Mouse (Mus musculus) heart, postnatal 4 days (tissue): ENCODE data around the gene Bbof1. TPM values are rescaled to one million over a fixed set of nuclear protein-coding genes. Genes with fewer than 3 reads are reported as not detected.

Experiments used
- DNase-seq: peaks from one replicate; pipeline ENCODE4 v3.0.0; 2021
- total RNA-seq, 2 experiments: library from RNA; stranded (reverse); gene quantifications; 2 replicates each; pipeline ENCODE4 v1.2.3; 2021

Gene Bbof1
- total RNA-seq, 2 experiments from 2014 or later: 2.5 to 3.0 TPM

GRCm38 (mm10) chr12:84400653-84401052 lies 8.2 kb upstream of the Bbof1 start:
- no peak for DNase-seq

- DNase-seq: no peak
These were observed 5.9 kb upstream of the Bbof1 start for GRCm38 (mm10) chr12:84402923-84403322.

GRCm38 (mm10) chr12:84404541-84404940 lies 4.3 kb upstream of the Bbof1 start:
- no peak for DNase-seq

GRCm38 (mm10) chr12:84407259-84407658 lies 1.6 kb upstream of the Bbof1 start:
- DNase-seq: no peak

- DNase-seq: peak; percentile 29
These were observed 725 bp upstream of the Bbof1 start for GRCm38 (mm10) chr12:84407874-84408818.

GRCm38 (mm10) chr12:84416834-84417604 lies 8.1 kb downstream of the Bbof1 start, which contains the start of gene Rnf113a2:
Gene Rnf113a2, plus strand, starts transcription at chr12:84417196.
- DNase-seq: peak; percentile 84

GRCm38 (mm10) chr12:84417605-84417922 lies 8.7 kb downstream of the Bbof1 start:
- DNase-seq: no peak

- no peak for DNase-seq
These were observed 15.1 kb downstream of the Bbof1 start for GRCm38 (mm10) chr12:84423990-84424389.

GRCm38 (mm10) chr12:84429825-84430224 lies 21.0 kb downstream of the Bbof1 start:
- DNase-seq: no peak

- no peak for DNase-seq
These were observed 29.8 kb downstream of the Bbof1 start for GRCm38 (mm10) chr12:84438697-84439096.

- no peak for DNase-seq
These were observed 33.7 kb downstream of the Bbof1 start for GRCm38 (mm10) chr12:84442526-84442925.

- no peak for DNase-seq
These were observed 38.5 kb downstream of the Bbof1 start for GRCm38 (mm10) chr12:84447386-84447785.

GRCm38 (mm10) chr12:84448181-84448580 lies 39.3 kb downstream of the Bbof1 start:
- DNase-seq: no peak

- DNase-seq: no peak
These were observed 41.0 kb downstream of the Bbof1 start for GRCm38 (mm10) chr12:84449887-84450286.

GRCm38 (mm10) chr12:84450351-84450717 lies 41.5 kb downstream of the Bbof1 start:
- no peak for DNase-seq

GRCm38 (mm10) chr12:84450718-84451646 lies 42.1 kb downstream of the Bbof1 start, which contains the start of the genes Aldh6a1 and Lin52:
Gene Aldh6a1, minus strand, starts transcription at chr12:84451004.
Gene Lin52, plus strand, starts transcription at chr12:84451422.
- DNase-seq: peak; percentile 97

GRCm38 (mm10) chr12:84451801-84452200 lies 42.9 kb downstream of the Bbof1 start:
- DNase-seq: no peak

- DNase-seq: no peak
These were observed 48.0 kb downstream of the Bbof1 start for GRCm38 (mm10) chr12:84456911-84457310.

- peak; percentile 11 for DNase-seq
These were observed 51.0 kb downstream of the Bbof1 start for GRCm38 (mm10) chr12:84459845-84460244.

- no peak for DNase-seq
These were observed 52.5 kb downstream of the Bbof1 start for GRCm38 (mm10) chr12:84461416-84461815.

GRCm38 (mm10) chr12:84462856-84463255 lies 54.0 kb downstream of the Bbof1 start:
- DNase-seq: no peak

- DNase-seq: no peak
These were observed 59.8 kb downstream of the Bbof1 start for GRCm38 (mm10) chr12:84468701-84469100.
